Mouse (Mus musculus): Measurements from ENCODE around the gene Setd7. TPM values are rescaled to one million over a fixed set of nuclear protein-coding genes. Genes with fewer than 3 reads are reported as not detected.
"Not testable (repeated sequence)": the region's sequence is repeated elsewhere in the genome, so short reads cannot be mapped to it uniquely, and the experiment has no call there.

Setd7 gene
- polyA plus RNA-seq, 1 experiment from 2014 or later: 4.5 TPM

DNA sequence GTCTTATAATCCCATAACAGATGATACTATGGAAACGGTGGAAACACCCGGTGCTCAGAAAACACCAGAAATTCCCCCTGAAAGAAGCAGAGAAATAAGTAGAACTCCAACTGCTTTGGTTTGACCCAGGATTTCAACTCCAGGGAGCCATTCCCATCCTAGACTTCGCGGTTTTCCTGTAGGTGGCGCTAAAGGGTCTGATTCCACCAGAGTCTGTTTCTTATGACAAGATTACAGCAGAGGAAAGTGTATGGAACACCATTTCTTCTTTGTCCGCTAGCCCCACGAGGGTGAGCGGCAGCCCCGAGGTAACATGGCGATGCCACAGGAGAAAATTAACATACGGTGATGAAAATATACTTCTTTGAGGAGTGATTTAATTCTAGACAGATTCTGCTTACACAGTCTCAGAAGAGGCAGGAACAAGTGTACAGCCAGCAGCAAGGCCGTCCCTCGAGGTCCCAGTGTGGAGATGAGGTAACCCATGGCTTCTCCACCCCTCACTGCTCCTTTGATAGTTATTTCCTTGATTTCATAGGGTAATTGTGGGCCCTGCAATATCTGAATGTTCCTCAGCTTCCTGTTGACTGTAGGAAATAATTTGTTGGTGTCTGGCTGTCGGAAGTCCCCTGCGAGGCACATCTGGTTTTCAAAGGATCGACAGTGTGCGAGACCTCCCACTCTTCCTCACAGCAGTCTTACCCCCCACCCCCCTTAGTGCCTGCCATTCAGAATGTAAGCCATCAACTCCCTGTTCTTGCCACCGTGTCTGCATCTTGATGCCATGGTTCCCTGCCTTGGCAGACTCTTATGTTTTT is 23.1 kb upstream of the Setd7 start:
- Histone ChIP-seq H3K27me3 (0 out of 2 replicates have a peak, but pooled peaks cover 8% of the 10 kb centered on the region), H3K4me1 (0 out of 2 replicates have a peak, but pooled peaks cover 9% of the 10 kb centered on the region), H3K9me3 (replicated peaks) (no peaks in the 10 kb centered on the region), H3K9ac (no peak overlapping the region), H3K27ac (no peak overlapping the region), H3K4me2 (replicated peaks) (no peak overlapping the region), H3K36me3 (no peaks in the 10 kb centered on the region), H3K4me3 (no peak overlapping the region)
- WGBS: 28% methylated on average over 18 of the region's 18 CpGs
- ATAC-seq (ENCODE audit: low FRiP score): peak; percentile 84

DNA sequence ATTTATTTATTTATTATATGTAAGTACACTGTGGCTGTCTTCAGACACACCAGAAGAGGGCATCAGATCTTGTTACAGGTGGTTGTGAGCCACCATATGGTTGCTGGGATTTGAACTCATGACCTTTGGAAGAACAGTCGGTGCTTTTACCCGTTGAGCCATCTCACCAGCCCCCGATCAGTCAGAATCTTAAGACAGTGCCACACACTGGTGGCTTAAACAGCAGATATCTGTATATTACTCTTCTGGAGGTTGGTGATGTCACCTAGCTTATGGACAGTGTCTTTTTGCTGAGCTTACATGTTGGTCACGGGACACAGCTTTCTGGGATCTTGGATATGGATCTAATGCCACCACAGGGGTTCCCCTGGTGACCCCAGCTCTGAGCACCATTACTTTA is 18.6 kb upstream of the Setd7 start:
- H3K9me3 ChIP-seq (replicated peaks); H3K4me3 ChIP-seq; H3K4me2 ChIP-seq (replicated peaks); H3K36me3 ChIP-seq; H3K27ac ChIP-seq; H3K4me1 ChIP-seq; H3K9ac ChIP-seq; ATAC-seq (ENCODE audit: low FRiP score); H3K27me3 ChIP-seq: not testable (repeated sequence)
- WGBS: 77% methylated on average over 4 of the region's 4 CpGs

DNA sequence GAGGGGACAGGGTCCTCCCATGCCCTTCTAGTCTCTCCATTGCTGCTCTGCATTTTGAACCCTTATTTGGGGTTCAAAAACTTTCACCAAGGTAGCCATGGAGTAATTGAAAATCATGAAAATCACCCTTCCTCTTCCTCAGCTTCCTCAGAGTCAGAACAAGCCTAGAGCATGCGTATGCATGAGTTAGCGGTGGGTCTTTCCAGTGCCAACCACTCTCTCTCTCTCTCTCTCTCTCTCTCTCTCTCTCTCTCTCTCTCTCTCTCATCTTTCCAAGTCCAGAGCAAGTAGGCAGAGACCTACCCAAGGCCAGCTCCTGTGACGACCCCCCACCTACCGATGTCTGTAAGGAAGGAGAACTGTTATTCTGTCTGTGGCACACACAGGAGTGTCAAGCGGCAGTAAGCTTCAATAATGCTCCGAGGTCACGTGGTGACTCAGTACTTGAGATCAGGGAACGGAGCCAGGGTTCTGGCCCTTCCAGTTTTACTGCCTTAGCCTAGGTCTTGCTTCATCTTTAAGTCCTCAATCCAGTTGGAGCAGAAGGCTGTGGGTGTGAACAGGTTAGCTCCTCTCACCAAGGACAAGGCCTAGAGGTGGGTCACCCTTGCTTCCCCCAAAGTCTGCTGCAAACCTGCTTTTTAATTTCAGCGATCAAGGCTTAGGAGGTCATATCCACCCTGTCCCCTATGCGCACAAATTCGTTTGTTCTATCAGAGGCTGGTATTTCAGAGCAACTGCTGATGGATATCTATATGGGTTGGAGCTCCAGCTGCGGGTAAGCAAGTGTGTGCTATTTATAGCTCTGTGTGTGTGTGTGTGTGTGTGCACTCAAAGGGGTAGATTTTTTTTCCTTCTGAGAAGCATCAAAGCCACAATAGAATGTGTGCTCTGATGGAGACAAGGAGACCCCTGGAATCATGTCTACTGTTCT is 17.4 kb upstream of the Setd7 start:
- H3K36me3 ChIP-seq: no peaks in the 10 kb centered on the region
- H3K9ac ChIP-seq: no peak overlapping the region
- no peak overlapping the region for H3K4me2 ChIP-seq (replicated peaks)
- ATAC-seq (ENCODE audit: low FRiP score): no peak
- 82% methylated on average over 12 of the region's 12 CpGs for WGBS
- peaks cover 4% of the 10 kb centered on the region for H3K4me1 ChIP-seq
- no peak overlapping the region for H3K27ac ChIP-seq
- no peaks in the 10 kb centered on the region for H3K27me3 ChIP-seq
- H3K4me3 ChIP-seq: no peak overlapping the region
- H3K9me3 ChIP-seq (replicated peaks): no peaks in the 10 kb centered on the region

DNA sequence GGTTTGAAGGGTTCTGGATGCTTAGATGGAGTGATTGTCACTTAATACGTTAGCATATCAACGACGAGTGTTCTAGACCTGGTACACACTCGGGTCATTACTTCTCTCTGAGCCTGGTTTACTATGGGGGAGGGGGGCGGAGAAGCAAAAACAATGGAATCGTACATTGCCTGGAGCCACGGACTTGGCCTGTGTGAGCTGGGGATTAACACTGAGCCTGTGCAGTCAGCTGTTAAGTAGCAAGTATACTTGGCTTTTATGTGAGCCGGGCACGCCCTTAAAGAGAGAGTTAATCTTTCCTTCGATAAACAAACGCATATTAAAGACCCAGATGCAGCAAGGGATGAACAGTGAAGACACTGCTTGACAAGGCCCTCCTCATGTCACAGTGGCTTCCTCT is 16.7 kb upstream of the Setd7 start:
- H3K9me3 ChIP-seq (replicated peaks): no peaks in the 10 kb centered on the region
- no peaks in the 10 kb centered on the region for H3K36me3 ChIP-seq
- no peak for ATAC-seq (ENCODE audit: low FRiP score)
- no peak overlapping the region for H3K4me3 ChIP-seq
- H3K9ac ChIP-seq: no peak overlapping the region
- H3K27ac ChIP-seq: no peak overlapping the region
- no peak overlapping the region for H3K4me2 ChIP-seq (replicated peaks)
- peaks cover 4% of the 10 kb centered on the region for H3K4me1 ChIP-seq
- 66% methylated on average over 11 of the region's 11 CpGs for WGBS
- no peaks in the 10 kb centered on the region for H3K27me3 ChIP-seq

DNA sequence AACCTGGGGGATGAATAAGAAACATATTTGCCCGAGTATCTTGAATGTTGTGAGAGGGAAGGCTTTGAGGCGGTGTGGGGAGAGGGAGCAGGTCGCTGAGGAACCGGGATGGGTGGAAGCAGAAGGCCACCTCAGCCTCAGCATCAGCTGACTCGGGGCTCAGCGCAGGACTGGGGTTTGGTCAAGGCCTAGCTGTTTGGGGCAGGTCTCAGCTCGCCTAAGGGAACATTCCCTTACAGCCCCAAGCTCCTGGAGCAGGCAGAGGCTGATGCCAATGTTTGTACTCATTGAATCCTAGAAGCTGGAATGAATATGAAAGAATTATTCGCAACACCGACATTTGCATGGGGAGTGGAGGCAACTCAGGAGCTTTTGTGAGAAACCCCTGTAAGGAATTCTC is 13.2 kb upstream of the Setd7 start:
- no peak overlapping the region for H3K4me3 ChIP-seq
- no peak overlapping the region for H3K4me2 ChIP-seq (replicated peaks)
- H3K36me3 ChIP-seq: no peaks in the 10 kb centered on the region
- 73% methylated on average over 9 of the region's 9 CpGs for WGBS
- no peaks in the 10 kb centered on the region for H3K9me3 ChIP-seq (replicated peaks)
- ATAC-seq (ENCODE audit: low FRiP score): no peak
- H3K27me3 ChIP-seq: no peaks in the 10 kb centered on the region
- peaks cover 4% of the 10 kb centered on the region for H3K4me1 ChIP-seq
- no peak overlapping the region for H3K9ac ChIP-seq
- H3K27ac ChIP-seq: no peak overlapping the region

DNA sequence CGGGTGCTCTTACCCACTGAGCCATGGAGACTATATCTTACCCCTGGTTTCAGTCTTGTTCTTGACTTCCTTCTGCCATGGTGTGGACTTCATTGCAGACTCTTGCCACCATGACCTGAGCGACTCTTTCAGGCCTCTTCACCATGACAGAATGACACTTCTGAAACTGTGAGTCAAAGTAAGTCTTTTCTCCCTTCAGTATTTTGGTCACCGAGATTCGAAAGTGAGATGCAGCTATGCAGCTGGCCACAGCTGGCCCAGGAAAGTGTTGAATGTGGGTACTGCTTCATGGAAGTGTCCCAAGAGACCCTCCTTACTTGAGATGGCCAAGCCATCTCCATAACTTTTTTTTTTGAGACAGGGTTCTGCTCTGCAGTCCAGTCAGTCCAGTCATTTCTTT is 9.5 kb upstream of the Setd7 start:
- no peaks in the 10 kb centered on the region for H3K27me3 ChIP-seq
- no peaks in the 10 kb centered on the region for H3K9me3 ChIP-seq (replicated peaks)
- no peak overlapping the region for H3K4me2 ChIP-seq (replicated peaks)
- H3K4me1 ChIP-seq: no peaks in the 10 kb centered on the region
- H3K27ac ChIP-seq: no peak overlapping the region
- no peak overlapping the region for H3K9ac ChIP-seq
- WGBS: 92% methylated on average over 4 of the region's 4 CpGs
- no peaks in the 10 kb centered on the region for H3K36me3 ChIP-seq
- no peak for ATAC-seq (ENCODE audit: low FRiP score)
- H3K4me3 ChIP-seq: no peak overlapping the region

DNA sequence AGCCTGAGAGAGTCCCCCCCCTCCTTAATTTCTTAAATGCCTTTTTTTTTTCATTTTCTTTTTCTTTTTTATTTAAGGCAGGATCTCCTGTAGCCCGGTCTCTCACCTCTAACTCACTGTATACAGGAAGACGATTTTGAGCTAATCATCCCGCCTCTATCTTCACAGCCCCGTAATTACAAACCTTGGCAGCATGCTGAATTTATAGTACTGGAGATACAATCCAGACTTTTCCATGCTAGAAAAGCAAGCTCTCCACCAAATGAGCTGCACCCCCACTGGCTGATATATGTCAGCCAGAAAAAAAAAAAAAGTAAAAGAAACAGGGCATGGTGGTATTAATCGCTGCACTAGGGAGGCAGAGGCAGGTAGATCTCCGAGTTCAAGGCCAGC is 1.3 kb upstream of the Setd7 start:
- peak overlapping the region; percentile 96 for H3K4me2 ChIP-seq (replicated peaks)
- H3K36me3 ChIP-seq: no peaks in the 10 kb centered on the region
- 86% methylated on average over 6 of the region's 6 CpGs for whole genome bisulfite sequencing
- no peak overlapping the region for H3K9ac ChIP-seq
- no peak overlapping the region for H3K4me3 ChIP-seq
- no peak overlapping the region for H3K27ac ChIP-seq
- H3K27me3 ChIP-seq: no peaks in the 10 kb centered on the region; the same call in 1 of the 2 replicates
- no peak for ATAC-seq (ENCODE audit: low FRiP score)
- H3K9me3 ChIP-seq (replicated peaks): no peaks in the 10 kb centered on the region
- H3K4me1 ChIP-seq: peaks cover 16% of the 10 kb centered on the region

DNA sequence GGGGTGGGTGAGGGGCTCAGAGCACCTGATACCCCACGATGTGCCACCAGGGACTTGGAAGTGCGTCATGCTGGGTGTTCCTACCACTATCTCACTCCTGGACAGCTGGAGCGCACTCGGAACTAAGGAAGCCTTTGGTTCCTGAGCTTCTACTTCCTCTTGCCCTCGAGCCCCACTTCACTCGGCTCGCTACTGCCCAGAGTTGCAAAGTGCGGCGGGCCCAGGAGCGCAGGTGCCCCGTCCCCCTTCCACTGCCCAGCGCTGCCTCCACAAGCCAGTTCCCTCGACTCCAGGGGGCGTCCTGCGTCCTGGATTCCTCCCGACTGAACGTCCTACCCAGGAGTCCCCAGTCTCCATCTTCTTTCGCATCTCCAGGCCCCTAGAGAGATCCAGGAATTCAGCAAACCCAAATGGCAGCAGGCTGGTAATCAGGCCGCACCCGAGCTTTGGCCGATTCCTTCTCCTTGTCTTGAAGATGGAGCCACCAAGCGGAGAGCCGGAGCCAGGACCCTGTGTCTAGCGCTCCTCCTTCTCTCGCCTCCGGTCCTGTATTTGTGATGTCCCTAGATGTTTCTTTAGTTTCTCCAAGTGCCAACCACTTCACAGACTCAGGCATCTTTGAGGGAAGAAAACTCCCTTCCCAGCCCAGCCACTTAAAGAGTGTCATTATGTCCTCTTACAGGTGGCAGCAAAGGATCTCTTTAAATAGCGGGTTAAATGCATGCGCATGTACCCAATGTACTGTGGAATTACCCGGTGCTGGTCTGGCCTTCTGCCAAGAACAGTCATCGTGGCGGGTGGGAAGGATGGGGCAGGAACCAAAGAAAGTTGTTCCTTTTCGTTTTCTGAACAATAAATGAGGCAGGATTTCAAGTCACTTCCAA is 672 bp upstream of the Setd7 start:
- Histone ChIP-seq H3K27me3 (no peaks in the 10 kb centered on the region; the same call in 1 of the 2 replicates), H3K4me1 (peaks cover 16% of the 10 kb centered on the region), H3K9me3 (replicated peaks) (no peaks in the 10 kb centered on the region), H3K27ac (peak overlapping the region; percentile 96), H3K4me2 (replicated peaks) (peak overlapping the region; percentile 96), H3K4me3 (peak overlapping the region; percentile 88), H3K36me3 (no peaks in the 10 kb centered on the region), H3K9ac (peak overlapping the region; percentile 98)
- 3% methylated on average over 30 of the region's 32 CpGs for WGBS
- peak; percentile 62 for ATAC-seq (ENCODE audit: low FRiP score)

DNA sequence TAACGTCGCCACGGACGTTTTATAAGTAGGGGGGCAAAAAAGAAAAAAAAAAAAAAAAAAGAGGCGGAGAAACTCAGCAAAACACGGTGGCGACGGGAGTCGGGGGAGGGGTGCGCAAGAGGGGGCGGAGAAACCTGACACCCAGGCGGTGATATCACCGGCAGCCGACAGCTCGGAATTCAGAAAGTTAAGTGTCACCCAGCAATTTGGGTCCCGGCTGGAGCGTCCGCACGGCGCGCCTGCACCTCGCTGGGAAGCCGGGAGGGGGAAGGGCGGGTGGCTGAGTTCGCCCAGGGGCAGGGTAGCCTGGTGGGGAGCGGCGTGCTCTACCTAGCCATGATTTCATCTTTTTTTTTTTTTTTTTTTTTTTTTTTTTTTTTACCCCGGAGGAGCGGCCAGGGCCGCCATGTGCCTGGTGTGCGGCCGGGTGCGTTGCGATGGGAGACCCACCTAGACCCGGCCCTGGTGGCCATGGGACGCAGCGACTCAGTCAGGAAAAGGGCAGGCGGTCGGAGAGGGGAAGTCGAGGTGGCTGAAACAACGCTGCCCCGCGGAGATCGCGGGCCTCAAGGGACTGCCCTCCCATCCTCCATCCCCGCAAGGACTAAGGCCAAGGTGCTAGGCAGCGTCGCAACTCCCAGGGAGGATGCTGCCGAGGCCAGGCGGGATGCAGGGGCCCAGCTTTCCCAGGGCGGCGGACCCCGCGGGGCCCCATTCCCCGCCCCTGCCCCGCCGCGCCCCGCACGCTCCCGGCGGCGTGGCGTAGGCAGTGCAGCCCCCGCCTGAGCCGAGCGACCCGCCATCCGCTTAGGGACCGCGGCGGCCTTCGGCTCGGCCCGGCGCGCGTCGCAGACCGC is 857 bp downstream of the Setd7 start:
- under 1% methylated on average over 68 of the region's 80 CpGs for WGBS
- Histone ChIP-seq H3K36me3 (no peaks in the 10 kb centered on the region), H3K4me1 (peaks cover 27% of the 10 kb centered on the region), H3K9me3 (replicated peaks) (no peaks in the 10 kb centered on the region), H3K4me2 (replicated peaks) (peak overlapping the region; percentile 96), H3K27ac (peak overlapping the region; percentile 96), H3K27me3 (no peaks in the 10 kb centered on the region; the same call in 1 of the 2 replicates), H3K9ac (peak overlapping the region; percentile 98), H3K4me3 (peak overlapping the region; percentile 88)
- ATAC-seq (ENCODE audit: low FRiP score): peak; percentile 74

DNA sequence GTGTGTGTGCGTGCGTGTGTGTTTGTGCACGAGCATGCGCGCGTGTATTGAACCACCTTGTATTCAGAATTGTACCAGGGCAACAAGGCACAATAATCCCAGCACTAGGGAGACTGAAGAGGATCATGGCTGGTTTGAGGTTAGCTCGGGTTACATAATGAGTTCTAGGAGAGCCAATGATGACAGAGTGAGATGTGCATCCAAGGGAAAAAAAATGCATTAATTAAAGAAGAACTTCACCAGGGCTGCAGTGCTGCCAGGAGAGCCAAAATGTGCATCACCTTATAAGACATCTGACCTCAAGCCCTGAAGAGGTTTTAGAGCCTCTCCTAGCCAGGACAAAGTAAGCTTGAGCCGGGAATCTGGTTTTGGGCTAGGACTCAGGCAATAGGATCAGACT is 5.1 kb downstream of the Setd7 start:
- Histone ChIP-seq H3K27me3 (no peaks in the 10 kb centered on the region), H3K4me3 (no peak overlapping the region), H3K27ac (no peak overlapping the region), H3K4me2 (replicated peaks) (no peak overlapping the region), H3K9me3 (replicated peaks) (no peaks in the 10 kb centered on the region), H3K9ac (no peak overlapping the region), H3K4me1 (peaks cover 38% of the 10 kb centered on the region), H3K36me3 (no peaks in the 10 kb centered on the region)
- ATAC-seq (ENCODE audit: low FRiP score): no peak
- 81% methylated on average over 8 of the region's 8 CpGs for WGBS

DNA sequence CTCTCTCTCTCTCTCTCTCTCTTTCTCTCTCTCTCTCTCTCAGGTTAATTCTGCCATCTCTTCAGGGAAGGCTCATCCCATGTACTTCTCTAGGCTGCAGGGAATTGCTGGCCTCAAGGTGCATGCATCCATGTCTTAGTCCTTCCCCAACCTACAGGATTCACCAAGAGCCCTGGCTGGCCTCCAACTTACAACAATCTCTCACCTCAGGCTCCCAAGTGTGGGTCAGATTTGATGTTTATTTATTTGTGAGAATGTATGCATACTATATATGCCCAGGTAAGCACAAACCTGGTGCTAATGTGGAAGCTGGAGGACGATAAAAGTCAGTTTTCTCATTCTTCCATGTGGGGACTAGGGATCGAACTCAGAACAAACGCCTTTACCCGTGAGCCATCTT is 5.8 kb downstream of the Setd7 start:
- no peak for ATAC-seq (ENCODE audit: low FRiP score)

More for the DNA sequence above, 5.8 kb downstream of the Setd7 start:
- Histone ChIP-seq H3K36me3 (0 out of 2 replicates have a peak, but pooled peaks cover 2% of the 10 kb centered on the region), H3K27me3 (no peaks in the 10 kb centered on the region), H3K27ac (0 out of 2 replicates have a peak overlapping the region, but pooled peaks have one; percentile 4), H3K4me1 (peaks cover 38% of the 10 kb centered on the region), H3K4me2 (replicated peaks) (no peak overlapping the region), H3K9me3 (replicated peaks) (no peaks in the 10 kb centered on the region), H3K4me3 (no peak overlapping the region), H3K9ac (0 out of 2 replicates have a peak overlapping the region, but pooled peaks have one; percentile 0)
- WGBS: 88% methylated on average over 4 of the region's 4 CpGs

Measured in hindbrain, embryonic 12.5 days (tissue).